Mouse (Mus musculus): ENCODE data around the gene Lgalsl. TPM values are rescaled to one million over a fixed set of nuclear protein-coding genes. Genes with fewer than 3 reads are reported as not detected.

Gene Lgalsl
- polyA plus RNA-seq, 2 experiments = 3.4 to 7.3 TPM

DNA sequence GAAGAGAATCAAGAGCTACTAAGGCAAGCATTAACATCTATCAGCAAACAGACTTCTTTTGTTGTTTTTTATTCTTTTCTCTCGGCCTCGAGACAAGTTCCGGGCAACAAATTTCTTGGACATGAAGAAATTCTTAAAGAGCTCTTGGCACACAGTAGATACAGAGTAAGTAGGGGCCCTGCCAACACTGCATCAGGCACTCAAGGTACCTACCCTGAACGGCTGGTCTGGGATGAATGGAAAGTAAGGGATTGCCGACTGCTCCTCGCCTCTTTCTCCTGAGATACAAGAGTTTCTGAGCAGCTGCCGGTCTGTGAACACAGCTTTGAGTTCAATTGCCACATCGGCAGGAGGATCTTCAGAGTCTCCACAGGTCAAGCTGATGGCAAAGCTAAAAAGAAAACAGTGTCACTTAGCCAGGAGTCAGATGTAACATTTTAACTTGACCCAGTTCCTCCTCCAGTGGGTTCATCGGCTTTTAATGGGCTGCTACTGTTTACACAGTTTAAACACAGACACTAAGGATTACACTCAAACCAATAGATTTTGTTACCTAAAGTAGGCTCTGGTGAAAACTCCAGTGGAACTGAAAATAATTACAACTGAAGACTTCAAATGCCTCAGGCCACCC lies 1.7 kb downstream of the Lgalsl start:
- Histone ChIP-seq H3K9ac (replicated peaks) (no peak overlapping the region), H3K4me1 (replicated peaks; ENCODE audit: control insufficient read depth in 2 of 2, insufficient read depth in 2 of 2, low read length in 1 of 2) (peaks cover 4 to 7% of the 10 kb centered on the region in 2 experiments; a peak in 3 of 4 replicates), H3K36me3 (replicated peaks; ENCODE audit: control insufficient read depth, insufficient read depth, low read depth) (no peaks in the 10 kb centered on the region), H3K4me3 (ENCODE audit: insufficient read depth in 1 of 2, low read depth in 2 of 2, low read length in 2 of 2) (no peak overlapping the region), H3K4me2 (ENCODE audit: low read depth) (peak overlapping the region; percentile 65), H3K27ac (no peak overlapping the region), H3K27me3 (ENCODE audit: control insufficient read depth, insufficient read depth, low read length) (peaks cover 20% of the 10 kb centered on the region), H3K9me3 (ENCODE audit: control insufficient read depth, low read length) (no peaks in the 10 kb centered on the region)
- DNase-seq (ENCODE audit: low read depth in 3 of 3, low spot score in 3 of 3) (no peak), ATAC-seq (ENCODE audit: insufficient read depth) (no peak)
- no peak for TF ChIP-seq CTCF (IDR thresholded peaks at IDR 0.05; ENCODE audit: low read depth)
- no peak for TF ChIP-seq EP300 (IDR thresholded peaks at IDR 0.05; ENCODE audit: low read depth)
- 71% methylated on average over 9 of the region's 9 CpGs for WGBS (ENCODE audit: insufficient replicate concordance)

DNA sequence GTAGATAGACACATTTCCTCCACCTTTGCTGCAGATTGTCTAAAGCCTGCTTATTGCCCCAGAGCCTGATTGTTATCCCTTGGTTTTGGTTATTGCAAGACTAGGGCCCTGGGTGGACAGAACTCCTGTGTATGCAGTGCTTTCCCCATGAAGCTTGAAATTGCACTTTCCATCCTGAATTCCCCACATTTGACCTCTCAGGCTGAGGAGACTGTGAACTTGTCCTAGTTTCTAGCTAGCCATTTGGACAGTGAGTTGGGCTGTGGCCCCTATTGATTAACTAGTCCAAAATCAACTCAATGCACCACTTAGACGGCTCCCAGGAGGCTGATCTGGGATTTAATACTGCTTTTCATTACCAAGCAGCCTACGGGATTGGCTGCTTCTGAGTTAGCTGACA lies 6.9 kb downstream of the Lgalsl start:
- TF ChIP-seq CTCF (IDR thresholded peaks at IDR 0.05; ENCODE audit: low read depth) (no peak), EP300 (IDR thresholded peaks at IDR 0.05; ENCODE audit: low read depth) (no peak)
- DNase-seq (ENCODE audit: low read depth in 3 of 3, low spot score in 3 of 3) = no peak
- no peak overlapping the region for H3K27ac ChIP-seq

DNA sequence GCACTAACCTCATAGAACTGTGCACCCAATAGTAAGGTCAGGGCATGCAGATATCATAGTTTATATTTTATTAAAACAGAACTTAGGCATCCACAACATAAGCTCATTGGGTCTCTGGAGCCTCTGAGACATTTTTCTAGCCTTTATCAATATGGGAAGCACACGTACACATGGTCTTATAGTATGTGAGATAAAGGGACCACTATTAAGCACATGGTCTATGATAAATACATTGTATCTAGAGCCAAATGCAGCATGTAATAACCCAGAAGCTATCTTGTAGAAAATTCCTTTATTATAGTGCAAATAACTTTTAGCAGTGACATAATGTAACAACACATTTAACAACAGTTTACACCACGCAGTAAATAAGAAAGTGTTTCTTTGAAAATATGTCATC lies 7.6 kb downstream of the Lgalsl start:
- H3K4me3 ChIP-seq (ENCODE audit: insufficient read depth in 1 of 2, low read depth in 2 of 2, low read length in 2 of 2) = no peak overlapping the region
- H3K27me3 ChIP-seq (ENCODE audit: control insufficient read depth, insufficient read depth, low read length) = no peaks in the 10 kb centered on the region
- TF ChIP-seq EP300 (IDR thresholded peaks at IDR 0.05; ENCODE audit: low read depth) = peak; percentile 56
- TF ChIP-seq CTCF (IDR thresholded peaks at IDR 0.05; ENCODE audit: low read depth) = no peak
- H3K36me3 ChIP-seq (replicated peaks; ENCODE audit: control insufficient read depth, insufficient read depth, low read depth) = no peaks in the 10 kb centered on the region
- no peak overlapping the region for H3K27ac ChIP-seq
- no peak overlapping the region for H3K9ac ChIP-seq (replicated peaks)
- WGBS (ENCODE audit: insufficient replicate concordance) = 32% methylated on average over 2 of the region's 2 CpGs
- ATAC-seq (ENCODE audit: insufficient read depth) (peak; percentile 75; the same call in 1 of the 2 replicates), DNase-seq (ENCODE audit: low read depth in 3 of 3, low spot score in 3 of 3) (peak in 2 of 3 experiments; percentile 11 to 15)
- no peaks in the 10 kb centered on the region for H3K9me3 ChIP-seq (ENCODE audit: control insufficient read depth, low read length)
- H3K4me1 ChIP-seq (replicated peaks; ENCODE audit: control insufficient read depth in 2 of 2, insufficient read depth in 2 of 2, low read length in 1 of 2) = peaks cover 11 to 13% of the 10 kb centered on the region in 2 experiments
- no peak overlapping the region for H3K4me2 ChIP-seq (ENCODE audit: low read depth)

More for the DNA sequence above, 6.9 kb downstream of the Lgalsl start:
- no peak overlapping the region for H3K4me3 ChIP-seq (ENCODE audit: insufficient read depth in 1 of 2, low read depth in 2 of 2, low read length in 2 of 2)
- no peak overlapping the region for H3K4me2 ChIP-seq (ENCODE audit: low read depth)
- WGBS (ENCODE audit: insufficient replicate concordance) = 75% methylated on average over 2 of the region's 2 CpGs
- ATAC-seq (ENCODE audit: insufficient read depth) = no peak
- H3K9ac ChIP-seq (replicated peaks) = no peak overlapping the region
- H3K4me1 ChIP-seq (replicated peaks; ENCODE audit: control insufficient read depth in 2 of 2, insufficient read depth in 2 of 2, low read length in 1 of 2) = peaks cover 11 to 13% of the 10 kb centered on the region in 2 experiments
- H3K9me3 ChIP-seq (ENCODE audit: control insufficient read depth, low read length) = no peaks in the 10 kb centered on the region
- H3K36me3 ChIP-seq (replicated peaks; ENCODE audit: control insufficient read depth, insufficient read depth, low read depth) = no peaks in the 10 kb centered on the region
- H3K27me3 ChIP-seq (ENCODE audit: control insufficient read depth, insufficient read depth, low read length) = no peaks in the 10 kb centered on the region

DNA sequence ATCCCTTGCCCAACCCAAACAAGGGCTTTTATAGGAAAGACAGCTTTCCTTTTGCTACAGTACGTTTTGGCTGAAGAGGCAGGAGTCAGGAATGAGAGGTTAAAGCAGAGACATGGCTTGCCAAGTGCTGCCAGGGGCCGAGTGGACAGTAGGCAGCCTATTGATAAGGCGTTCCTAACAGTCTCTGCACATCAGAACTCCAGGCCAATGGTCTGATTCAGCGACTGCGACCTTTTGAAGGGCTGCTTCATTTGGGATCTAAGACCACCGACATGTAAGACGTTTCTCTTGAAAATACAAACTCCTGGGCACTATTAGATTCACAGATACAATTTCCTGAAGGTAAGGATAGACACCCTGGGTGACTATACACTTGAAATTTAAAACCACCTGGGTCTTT lies 9.5 kb downstream of the Lgalsl start:
- 62% methylated on average over 7 of the region's 7 CpGs for WGBS (ENCODE audit: insufficient replicate concordance)
- Histone ChIP-seq H3K4me2 (ENCODE audit: low read depth) (no peak overlapping the region), H3K4me1 (replicated peaks; ENCODE audit: control insufficient read depth in 2 of 2, insufficient read depth in 2 of 2, low read length in 1 of 2) (peaks cover 11 to 13% of the 10 kb centered on the region in 2 experiments), H3K27me3 (ENCODE audit: control insufficient read depth, insufficient read depth, low read length) (no peaks in the 10 kb centered on the region), H3K9ac (replicated peaks) (no peak overlapping the region), H3K4me3 (ENCODE audit: insufficient read depth in 1 of 2, low read depth in 2 of 2, low read length in 2 of 2) (no peak overlapping the region), H3K9me3 (ENCODE audit: control insufficient read depth, low read length) (no peaks in the 10 kb centered on the region), H3K36me3 (replicated peaks; ENCODE audit: control insufficient read depth, insufficient read depth, low read depth) (no peaks in the 10 kb centered on the region), H3K27ac (no peak overlapping the region)
- ATAC-seq (ENCODE audit: insufficient read depth) (no peak), DNase-seq (ENCODE audit: low read depth in 3 of 3, low spot score in 3 of 3) (no peak)
- TF ChIP-seq EP300 (IDR thresholded peaks at IDR 0.05; ENCODE audit: low read depth) (no peak), CTCF (IDR thresholded peaks at IDR 0.05; ENCODE audit: low read depth) (no peak)

DNA sequence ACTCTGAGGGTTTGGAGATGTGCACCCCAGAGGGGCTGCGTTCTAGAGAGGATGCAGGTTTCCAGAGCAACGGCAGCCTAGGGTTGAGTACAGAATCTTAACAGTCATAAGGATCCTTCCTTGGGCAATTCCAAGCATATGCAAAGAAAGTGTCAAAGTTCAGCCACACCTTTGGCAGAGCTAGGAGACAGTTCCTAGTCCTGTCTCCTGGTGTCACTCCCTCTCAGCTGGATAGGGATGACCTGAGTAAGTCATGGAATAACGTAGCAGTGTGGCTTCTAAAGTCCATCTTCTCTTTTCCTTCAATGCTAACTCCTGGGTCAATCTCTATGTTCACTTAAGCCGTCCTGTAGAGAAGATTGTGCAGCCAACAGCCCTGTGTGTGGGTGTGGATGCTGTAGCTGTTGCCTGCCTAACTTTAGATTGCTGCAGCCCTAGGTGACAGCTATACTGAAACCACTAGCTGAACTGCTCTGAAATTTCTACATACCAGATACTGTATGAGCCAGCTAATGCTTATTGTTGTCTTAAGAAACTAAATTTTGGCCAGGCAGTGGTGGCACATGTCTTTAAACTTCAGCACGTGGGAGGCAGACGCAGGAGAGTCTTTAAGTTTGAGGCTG lies 16.8 kb downstream of the Lgalsl start:
- Histone ChIP-seq H3K4me1 (replicated peaks; ENCODE audit: control insufficient read depth in 2 of 2, insufficient read depth in 2 of 2, low read length in 1 of 2) (no peaks in the 10 kb centered on the region), H3K9ac (replicated peaks) (no peak overlapping the region), H3K36me3 (replicated peaks; ENCODE audit: control insufficient read depth, insufficient read depth, low read depth) (no peaks in the 10 kb centered on the region), H3K4me2 (ENCODE audit: low read depth) (no peak overlapping the region), H3K27me3 (ENCODE audit: control insufficient read depth, insufficient read depth, low read length) (no peaks in the 10 kb centered on the region), H3K27ac (no peak overlapping the region), H3K9me3 (ENCODE audit: control insufficient read depth, low read length) (no peaks in the 10 kb centered on the region), H3K4me3 (ENCODE audit: insufficient read depth in 1 of 2, low read depth in 2 of 2, low read length in 2 of 2) (no peak overlapping the region)
- no peak for DNase-seq (ENCODE audit: low read depth in 3 of 3, low spot score in 3 of 3)
- 57% methylated on average over 6 of the region's 6 CpGs for WGBS (ENCODE audit: insufficient replicate concordance)
- TF ChIP-seq CTCF (IDR thresholded peaks at IDR 0.05; ENCODE audit: low read depth) (no peak), EP300 (IDR thresholded peaks at IDR 0.05; ENCODE audit: low read depth) (no peak)
- ATAC-seq (ENCODE audit: insufficient read depth) = no peak
